In the genomic region with DNA sequence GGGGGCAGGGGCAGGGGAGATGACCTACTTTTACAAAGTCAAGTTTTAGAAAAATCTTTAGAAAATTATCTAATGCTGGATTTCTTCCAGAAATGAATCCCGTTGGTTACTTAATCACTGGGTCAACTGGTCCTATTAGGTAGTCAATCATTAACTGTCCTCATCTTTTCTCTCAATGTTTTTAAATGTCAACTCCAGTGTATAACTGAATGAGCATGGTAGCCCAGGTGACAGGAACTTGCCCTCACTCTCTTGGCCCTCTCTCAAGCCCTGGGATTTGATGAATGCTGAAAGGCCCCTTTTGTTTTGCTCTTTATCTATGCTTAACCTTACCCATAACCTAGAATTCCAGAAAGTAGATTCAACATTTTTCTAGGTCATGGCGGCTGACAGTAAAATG, we compare ENCODE assay signal across 32 mouse cellular contexts. TPM values are rescaled to one million over a fixed set of nuclear protein-coding genes. Genes with fewer than 3 reads are reported as not detected.
A peak's percentile ranks its signal among the peaks of the same experiment; 100 is the strongest.
DNase-seq lines count a peak whose midpoint lies in the region; ATAC-seq and TF ChIP-seq lines count a peak whose summit lies in the region.
"Had no signal": no experiment of that assay in that cellular context is flagged by ENCODE, and none has a peak within 500 bp of the region (broad histone marks: within the 10 kb centered on the region; RNA-seq: fewer than 3 reads in every experiment).

No protein-coding gene starts in this region.

- peak; percentile 81 for DNase-seq in kidney, adult 2 months
- DNase-seq in lung, postnatal 10 days = no peak
- DNase-seq in kidney, adult 9 months = peak; percentile 79
- DNase-seq in naive thymus-derived CD4-positive, alpha-beta T cell, adult 2 months (ENCODE audit: low read depth) = peak; percentile 4
- no peak for DNase-seq in heart, postnatal 25 days (ENCODE audit: low spot score)
- DNase-seq: adrenal gland, adult 8-10 months; cerebellum, adult 11-12 months; cerebellum, postnatal 10 days; gastrocnemius, postnatal 10 days; heart, postnatal 10 days; layer of hippocampus, adult 9-11 months; thymus, postnatal 14 days had no signal

- H3K27me3 ChIP-seq in kidney, adult 2 months (replicated peaks; ENCODE audit: control insufficient read depth, insufficient read depth, low read length) = no peaks in the 10 kb centered on the region
- no peaks in the 10 kb centered on the region for H3K27me3 ChIP-seq in kidney, embryonic 15.5 days
- no peaks in the 10 kb centered on the region for H3K27me3 ChIP-seq in lung, embryonic 15.5 days
- H3K27me3 ChIP-seq: heart, embryonic 12.5 days; limb, embryonic 13.5 days; midbrain, embryonic 12.5 days had no signal

- no peak overlapping the region for H3K4me3 ChIP-seq in kidney, adult 2 months (ENCODE audit: insufficient read depth, low read depth, low read length)
- no peak overlapping the region for H3K4me3 ChIP-seq in kidney, embryonic 15.5 days (replicated peaks)
- no peak overlapping the region for H3K4me3 ChIP-seq in lung, embryonic 15.5 days
- H3K4me3 ChIP-seq: forebrain, embryonic 10.5 days; heart, embryonic 12.5 days; limb, embryonic 13.5 days; midbrain, embryonic 12.5 days had no signal

- 55% methylated on average over 2 of the region's 2 CpGs for WGBS in kidney, adult 2 months
- 68% methylated on average over 2 of the region's 2 CpGs for WGBS in kidney, embryonic 15.5 days
- 37% methylated on average over 2 of the region's 2 CpGs for WGBS in lung, embryonic 15.5 days

- no peaks in the 10 kb centered on the region for H3K9me3 ChIP-seq in kidney, embryonic 15.5 days (replicated peaks)
- no peaks in the 10 kb centered on the region for H3K9me3 ChIP-seq in lung, embryonic 15.5 days
- H3K9me3 ChIP-seq: forebrain, embryonic 10.5 days; heart, embryonic 12.5 days; limb, embryonic 13.5 days; midbrain, embryonic 12.5 days had no signal

- no peak overlapping the region for H3K4me2 ChIP-seq in kidney, embryonic 15.5 days
- no peak overlapping the region for H3K4me2 ChIP-seq in lung, embryonic 15.5 days
- H3K4me2 ChIP-seq: heart, embryonic 12.5 days; limb, embryonic 13.5 days; midbrain, embryonic 12.5 days had no signal

- H3K4me1 ChIP-seq in kidney, adult 2 months (ENCODE audit: control insufficient read depth, insufficient read depth, low read length) = peaks cover 15% of the 10 kb centered on the region
- no peaks in the 10 kb centered on the region for H3K4me1 ChIP-seq in kidney, embryonic 15.5 days
- no peaks in the 10 kb centered on the region for H3K4me1 ChIP-seq in lung, embryonic 15.5 days
- H3K4me1 ChIP-seq: forebrain, embryonic 10.5 days; heart, embryonic 12.5 days; limb, embryonic 13.5 days; midbrain, embryonic 12.5 days had no signal

- intact Hi-C loops in heart, postnatal 25 days (cut with DNase I) = no loop called here

- TF ChIP-seq CTCF in kidney, adult 2 months (conservative IDR thresholded peaks at IDR 0.05; ENCODE audit: insufficient read depth, insufficient read length, low read depth, low read length) = no peak

- TF ChIP-seq POLR2A in kidney, adult 2 months (IDR thresholded peaks at IDR 0.05; ENCODE audit: low read depth, low read length) = no peak

- H3K9ac ChIP-seq in kidney, embryonic 15.5 days = no peak overlapping the region
- H3K9ac ChIP-seq in lung, embryonic 15.5 days = no peak overlapping the region
- H3K9ac ChIP-seq: heart, embryonic 12.5 days; limb, embryonic 13.5 days; midbrain, embryonic 12.5 days had no signal

- no peak overlapping the region for H3K27ac ChIP-seq in kidney, adult 2 months (ENCODE audit: insufficient read depth, low read depth, low read length)
- H3K27ac ChIP-seq in kidney, embryonic 15.5 days = no peak overlapping the region
- H3K27ac ChIP-seq in lung, embryonic 15.5 days = no peak overlapping the region
- H3K27ac ChIP-seq: forebrain, embryonic 10.5 days; hindbrain, postnatal 0 days; limb, embryonic 13.5 days; midbrain, embryonic 12.5 days had no signal

- no peak for ATAC-seq in kidney, embryonic 15.5 days (replicated peaks; ENCODE audit: low FRiP score)
- ATAC-seq in lung, embryonic 15.5 days (ENCODE audit: borderline replicate concordance, extremely low read depth, low FRiP score, low TSS enrichment) = peak; percentile 27; the same call in 1 of the 2 replicates
- ATAC-seq: forebrain, embryonic 16.5 days; hindbrain, postnatal 0 days had no signal

- H3K36me3 ChIP-seq in kidney, adult 2 months (ENCODE audit: control insufficient read depth, insufficient read depth, low read length) = no peaks in the 10 kb centered on the region
- H3K36me3 ChIP-seq in kidney, embryonic 15.5 days = no peaks in the 10 kb centered on the region
- no peaks in the 10 kb centered on the region for H3K36me3 ChIP-seq in lung, embryonic 15.5 days
- H3K36me3 ChIP-seq: forebrain, embryonic 10.5 days; heart, embryonic 12.5 days; limb, embryonic 13.5 days; midbrain, embryonic 12.5 days had no signal

RNA-seq across cellular contexts. Expression of a gene that starts 9.4 kb away (rescaled TPM):
- 7.0 and 12.0 TPM in 2 replicates for polyA plus RNA-seq in kidney, adult 2 months (2012; rRNA removed)
- polyA plus RNA-seq in kidney, embryonic 15.5 days (2015; fragmentation: Nextera tagmentation; extraction: Ambion mirVana) = 11.4 and 13.9 TPM in 2 replicates
- polyA plus RNA-seq in lung, embryonic 15.5 days (2015; fragmentation: Nextera tagmentation; extraction: Ambion mirVana) = 9.9 and 10.6 TPM in 2 replicates
- 1 to 10 TPM; 2.5 to 4.3 TPM for total RNA-seq in heart, postnatal 25 days (2021)
- total RNA-seq: granulocyte monocyte progenitor cell, adult 5-6 weeks; megakaryocyte, adult 5-6 weeks; MEL had no signal

RNA-seq across cellular contexts. Expression of a gene that starts 59.3 kb away (rescaled TPM):
- not detected in 2 replicates for polyA plus RNA-seq in kidney, adult 2 months (2012; rRNA removed)
- not detected in 2 replicates for polyA plus RNA-seq in kidney, embryonic 15.5 days (2015; fragmentation: Nextera tagmentation; extraction: Ambion mirVana)
- polyA plus RNA-seq in lung, embryonic 15.5 days (2015; fragmentation: Nextera tagmentation; extraction: Ambion mirVana) = not detected in 2 replicates
- total RNA-seq in heart, postnatal 25 days (2021) = not detected
- total RNA-seq: adrenal gland, adult 8-10 months; gastrocnemius, postnatal 10 days; granulocyte monocyte progenitor cell, adult 5-6 weeks; heart, postnatal 10 days; hindbrain, postnatal 0 days; left cerebral cortex, adult 18-20 months; left cerebral cortex, postnatal 25 days; megakaryocyte, adult 5-6 weeks; MEL; neutrophil, adult 5-6 weeks had no signal
- polyA plus RNA-seq: activated CD4-positive, CD25-positive, alpha-beta regulatory T cell, adult 4 months; C2C12; embryonic facial prominence, embryonic 11.5 days; forebrain, embryonic 10.5 days; forebrain, embryonic 16.5 days; heart, embryonic 12.5 days; hindbrain, embryonic 11.5 days; hindbrain, postnatal 0 days; limb, embryonic 13.5 days; midbrain, embryonic 12.5 days; small intestine, adult 2 months; testis, adult 2 months had no signal

Comparison
In these comparisons a context has a peak if more than half of its experiments do, and no peak if none do; other contexts are left out.
1. DNase-seq: peak in kidney, adult 2 months (single experiment), kidney, adult 9 months (single experiment) and naive thymus-derived CD4-positive, alpha-beta T cell, adult 2 months (single experiment); none in lung, postnatal 10 days (single experiment) and heart, postnatal 25 days (single experiment).